Mouse (Mus musculus): ENCODE measurements at regions not wholly inside any gene's neighbourhood (a gene's known extent, or its start where the extent isn't known, plus 50 kb on each side); places are given as distances from the start of the nearest gene placed in this dataset.

GRCm38 (mm10) chr19:23089761-23090514 lies 51.1 kb upstream of the Klf9 start:
- no peak for DNase-seq

Data from cerebellum, adult 11 months (tissue).